Mouse (Mus musculus) forebrain, postnatal 0 days (tissue): Measurements from ENCODE around the gene Mtmr2. TPM values are rescaled to one million over a fixed set of nuclear protein-coding genes. Genes with fewer than 3 reads are reported as not detected.
A peak's percentile ranks its signal among the peaks of the same experiment; 100 is the strongest.

Experiments used
- ATAC-seq: fragments of 200-750 bp; cut with Nextera tagmentation; 2 replicates; pipeline ENCODE4 v1.8.0; 2017; ENCODE audit warnings: mild to moderate bottlenecking, moderate library complexity
- DNase-seq: peaks from one replicate; pipeline ENCODE4 v3.0.0-alpha.2; 2015
- H3K27ac ChIP-seq: fragments of 300-500 bp; sonication (generic); 2 replicates; pipeline ENCODE4 v1.5.1; 2014; ENCODE audit warnings: low read depth, mild to moderate bottlenecking, antibody characterized with exemption, low read length, moderate library complexity, mixed read lengths
- H3K27me3 ChIP-seq: fragments of 300-500 bp; sonication (generic); 2 replicates; pipeline ENCODE4 v1.6.1; 2014; ENCODE audit warnings: mild to moderate bottlenecking, low read length, mixed read lengths; ENCODE audit not compliant: insufficient read depth
- H3K36me3 ChIP-seq: fragments of 300-500 bp; sonication (generic); 2 replicates; pipeline ENCODE4 v1.6.1; 2014; ENCODE audit warnings: mild to moderate bottlenecking, moderate library complexity; ENCODE audit not compliant: insufficient read depth
- H3K4me1 ChIP-seq: fragments of 300-500 bp; sonication (generic); 2 replicates; pipeline ENCODE4 v1.6.1; 2014; ENCODE audit warnings: antibody characterized with exemption; ENCODE audit not compliant: insufficient read depth
- H3K4me2 ChIP-seq: fragments of 300-500 bp; sonication (generic); 2 replicates; pipeline ENCODE4 v1.6.1; 2014; ENCODE audit warnings: low read depth, mild to moderate bottlenecking, moderate library complexity
- H3K4me3 ChIP-seq: fragments of 300-500 bp; sonication (generic); 2 replicates; pipeline ENCODE4 v1.5.1; 2014; ENCODE audit warnings: low read depth, low read length, mixed read lengths
- H3K9ac ChIP-seq: fragments of 300-500 bp; sonication (generic); 2 replicates; pipeline ENCODE4 v1.6.1; 2014; ENCODE audit warnings: mild to moderate bottlenecking
- H3K9me3 ChIP-seq: fragments of 300-500 bp; sonication (generic); 2 replicates; pipeline ENCODE4 v1.6.1; 2016; ENCODE audit warnings: low read length
- CTCF ChIP-seq: sonication (generic); IDR thresholded peaks from 2 replicates; pipeline ENCODE4 v1.5.1; 2016; ENCODE audit warnings: antibody characterized with exemption, control low read depth, low read depth
- WGBS: fragments of 180-500 bp; shearing (Covaris S2); extraction: QIAGEN DNeasy Blood & Tissue Kit; methylation state at CpG from one replicate; pipeline ENCODE4 v1.1.7; 2014; 5-methylcytosine and 5-hydroxymethylcytosine counted together
- polyA plus RNA-seq: library from polyadenylated mRNA; unstranded; fragments of >200 nt; fragmentation: Nextera tagmentation; extraction: Ambion mirVana; gene quantifications from 2 replicates; pipeline ENCODE4 v1.2.1, GENCODE M21; 2015
- total RNA-seq: library from RNA; depleted of rRNA; stranded (reverse); fragments of >200 nt; gene quantifications from 2 replicates; pipeline ENCODE4 v1.2.3, GENCODE M21; 2014

The Mtmr2 gene
- total and polyA plus RNA-seq, 2 experiments from 2014 or later, result 50.3 to 53.5 TPM

- Histone ChIP-seq H3K4me3 (peak within 1 kb of the TSS; percentile 67), H3K4me2 (peak within 1 kb of the TSS; percentile 73), H3K9ac (peak within 1 kb of the TSS; percentile 87), H3K4me1 (peaks cover 12% of the 10 kb centered on the region), H3K27ac (peak within 1 kb of the TSS; percentile 99), H3K9me3 (no peaks in the 10 kb centered on the region), H3K27me3 (no peaks in the 10 kb centered on the region), H3K36me3 (peaks cover 11% of the 10 kb centered on the region)
- WGBS, result 1% methylated on average over 44 of the region's 44 CpGs
- TF ChIP-seq CTCF, result no peak
- DNase-seq (peak; percentile 99), ATAC-seq (peak; percentile 89)
Measured at GRCm38 (mm10) chr9:13826832-13827405, 78.7 kb downstream of the Mtmr2 start, which contains the start of gene Cep57. Gene Cep57 (minus strand): TSS chr9:13827107.

- peak within 1 kb of the TSS; percentile 87 for H3K9ac ChIP-seq
- no peaks in the 10 kb centered on the region for H3K27me3 ChIP-seq
- H3K4me3 ChIP-seq, result peak within 1 kb of the TSS; percentile 67
- H3K27ac ChIP-seq, result peak within 1 kb of the TSS; percentile 99
- H3K9me3 ChIP-seq, result no peaks in the 10 kb centered on the region
- peaks cover 12% of the 10 kb centered on the region for H3K4me1 ChIP-seq
- WGBS, result 0% methylated on average over 66 of the region's 67 CpGs
- H3K36me3 ChIP-seq, result peaks cover 16% of the 10 kb centered on the region
- peak; percentile 100 for DNase-seq
- TF ChIP-seq CTCF, result no peak
- ATAC-seq, result peak; percentile 94
- peak within 1 kb of the TSS; percentile 73 for H3K4me2 ChIP-seq
Measured at GRCm38 (mm10) chr9:13827406-13828086, 79.3 kb downstream of the Mtmr2 start, which contains the start of gene Fam76b. Gene Fam76b (plus strand): TSS chr9:13827716.

DNA sequence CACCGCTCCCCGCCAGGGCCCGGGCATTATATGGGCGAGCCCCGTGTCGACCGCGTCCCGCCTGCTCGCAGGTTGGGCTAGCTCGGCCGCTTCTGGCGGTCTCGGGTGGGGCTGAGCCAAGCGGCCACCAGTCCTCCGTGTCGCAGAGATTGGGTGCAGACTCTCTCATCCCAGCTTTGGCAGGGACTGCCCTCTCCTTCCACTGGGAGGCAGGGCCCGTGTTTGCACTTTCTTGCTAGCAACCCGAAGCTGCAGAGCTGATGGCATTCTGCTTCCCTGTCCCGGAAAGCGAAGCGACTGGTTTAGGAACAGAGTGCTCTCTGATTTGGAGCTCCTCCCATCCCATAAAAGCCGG lies 79.9 kb downstream of the Mtmr2 start:
- peak overlapping the region; percentile 67 for H3K4me3 ChIP-seq
- DNase-seq (peak; percentile 80), ATAC-seq (peak; percentile 18)
- peaks cover 12% of the 10 kb centered on the region for H3K4me1 ChIP-seq
- peak; percentile 45 for TF ChIP-seq CTCF
- WGBS, result 1% methylated on average over 23 of the region's 23 CpGs
- H3K4me2 ChIP-seq, result peak overlapping the region; percentile 73
- H3K27me3 ChIP-seq, result no peaks in the 10 kb centered on the region
- H3K9me3 ChIP-seq, result no peaks in the 10 kb centered on the region
- H3K36me3 ChIP-seq, result peaks cover 21% of the 10 kb centered on the region
- H3K9ac ChIP-seq, result peak overlapping the region; percentile 87
- peak overlapping the region; percentile 99 for H3K27ac ChIP-seq

DNA sequence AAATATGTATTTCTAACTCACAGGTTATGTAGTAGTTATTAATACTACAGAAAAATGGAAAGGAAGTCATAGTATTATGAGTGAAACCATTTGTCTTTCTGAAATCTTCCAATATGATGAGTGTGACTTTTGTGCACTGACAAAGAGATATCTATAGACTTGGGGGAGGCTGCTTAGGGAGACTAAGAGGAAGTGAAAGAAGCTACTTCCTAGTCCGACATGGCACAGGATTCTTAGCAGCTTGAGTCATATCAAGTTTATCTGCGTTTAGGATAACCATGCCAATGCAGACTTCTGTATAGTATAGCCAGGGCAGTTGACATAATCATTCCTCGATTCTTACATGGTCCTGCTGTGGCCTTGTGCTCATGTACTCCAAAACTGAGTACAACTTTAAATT lies 87.0 kb downstream of the Mtmr2 start:
- no peaks in the 10 kb centered on the region for H3K9me3 ChIP-seq
- H3K36me3 ChIP-seq, result peaks cover 58% of the 10 kb centered on the region
- no peak overlapping the region for H3K4me2 ChIP-seq
- WGBS, result 91% methylated on average over 3 of the region's 3 CpGs
- H3K4me3 ChIP-seq, result no peak overlapping the region
- H3K27me3 ChIP-seq, result no peaks in the 10 kb centered on the region
- ATAC-seq (no peak), DNase-seq (no peak)
- no peak for TF ChIP-seq CTCF
- H3K27ac ChIP-seq, result no peak overlapping the region
- H3K4me1 ChIP-seq, result no peaks in the 10 kb centered on the region
- no peak overlapping the region for H3K9ac ChIP-seq

GRCm38 (mm10) chr9:13836726-13837125 lies 88.5 kb downstream of the Mtmr2 start:
- Histone ChIP-seq H3K27me3 (no peaks in the 10 kb centered on the region), H3K9me3 (no peaks in the 10 kb centered on the region), H3K36me3 (peaks cover 63% of the 10 kb centered on the region), H3K4me2 (no peak overlapping the region), H3K27ac (no peak overlapping the region), H3K4me3 (no peak overlapping the region), H3K4me1 (no peaks in the 10 kb centered on the region), H3K9ac (no peak overlapping the region)
- ATAC-seq, result no peak
- WGBS, result 91% methylated on average over 2 of the region's 2 CpGs
- TF ChIP-seq CTCF, result no peak
- DNase-seq, result no peak

DNA sequence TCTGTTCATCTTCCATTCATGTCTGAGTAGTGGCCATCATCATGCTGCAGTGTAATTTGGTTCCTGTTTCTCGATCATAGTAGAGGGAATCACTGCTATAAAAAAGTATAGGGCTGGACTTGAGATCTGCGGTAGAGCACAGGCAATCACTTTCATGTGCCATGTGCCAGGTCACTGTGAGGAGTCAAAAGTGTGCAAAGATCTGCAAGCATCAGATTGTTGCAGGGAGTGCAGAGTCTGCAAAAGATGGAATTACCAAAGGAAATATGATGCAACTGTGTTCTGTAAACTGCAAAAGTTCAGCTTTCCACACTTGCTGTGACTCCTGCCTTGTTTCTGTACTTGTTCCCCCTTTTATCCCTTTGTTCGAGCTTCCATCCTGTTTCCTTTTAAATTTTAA lies 99.4 kb downstream of the Mtmr2 start:
- no peak overlapping the region for H3K4me2 ChIP-seq
- no peak for ATAC-seq
- no peaks in the 10 kb centered on the region for H3K9me3 ChIP-seq
- peaks cover 20% of the 10 kb centered on the region for H3K36me3 ChIP-seq
- WGBS, result 84% methylated on average over 3 of the region's 3 CpGs
- H3K4me3 ChIP-seq, result no peak overlapping the region
- no peak for TF ChIP-seq CTCF
- no peaks in the 10 kb centered on the region for H3K4me1 ChIP-seq
- H3K9ac ChIP-seq, result no peak overlapping the region
- DNase-seq, result no peak
- H3K27me3 ChIP-seq, result no peaks in the 10 kb centered on the region
- no peak overlapping the region for H3K27ac ChIP-seq
